Mouse (Mus musculus) adrenal gland, postnatal 14 days (tissue): ENCODE measurements around the gene Elmo1. TPM values are rescaled to one million over a fixed set of nuclear protein-coding genes. Genes with fewer than 3 reads are reported as not detected.
A peak's percentile ranks its signal among the peaks of the same experiment; 100 is the strongest.

Experiments used
- DNase-seq: peaks from one replicate; pipeline ENCODE4 v3.0.0; 2021; ENCODE audit warnings: mixed read lengths
- total RNA-seq: library from RNA; stranded (reverse); gene quantifications from 2 replicates; pipeline ENCODE4 v1.2.3, GENCODE M21; 2021

The Elmo1 gene
- total RNA-seq, 1 experiment from 2014 or later: 19.2 TPM

GRCm38 (mm10) chr13:20094916-20095700 lies 4.7 kb downstream of the Elmo1 start:
- DNase-seq: no peak

- no peak for DNase-seq
Measured at GRCm38 (mm10) chr13:20097006-20097617, 6.7 kb downstream of the Elmo1 start.

GRCm38 (mm10) chr13:20097934-20098593 lies 7.7 kb downstream of the Elmo1 start:
- no peak for DNase-seq

GRCm38 (mm10) chr13:20098594-20098965 lies 8.2 kb downstream of the Elmo1 start:
- DNase-seq: no peak

- no peak for DNase-seq
Measured at GRCm38 (mm10) chr13:20099546-20099945, 9.2 kb downstream of the Elmo1 start.

GRCm38 (mm10) chr13:20100357-20100756 lies 10.0 kb downstream of the Elmo1 start:
- no peak for DNase-seq

- DNase-seq: no peak
Measured at GRCm38 (mm10) chr13:20101691-20102090, 11.3 kb downstream of the Elmo1 start.

GRCm38 (mm10) chr13:20104791-20105190 lies 14.4 kb downstream of the Elmo1 start:
- no peak for DNase-seq

GRCm38 (mm10) chr13:20105996-20106395 lies 15.6 kb downstream of the Elmo1 start:
- no peak for DNase-seq

- no peak for DNase-seq
Measured at GRCm38 (mm10) chr13:20107953-20108498, 17.6 kb downstream of the Elmo1 start.

GRCm38 (mm10) chr13:20108956-20109355 lies 18.6 kb downstream of the Elmo1 start:
- no peak for DNase-seq

- no peak for DNase-seq
Measured at GRCm38 (mm10) chr13:20109446-20109845, 19.1 kb downstream of the Elmo1 start.

- no peak for DNase-seq
Measured at GRCm38 (mm10) chr13:20109987-20110680, 19.7 kb downstream of the Elmo1 start.

- no peak for DNase-seq
Measured at GRCm38 (mm10) chr13:20111256-20111800, 20.9 kb downstream of the Elmo1 start.

GRCm38 (mm10) chr13:20115131-20115907 lies 24.9 kb downstream of the Elmo1 start:
- DNase-seq: no peak

- no peak for DNase-seq
Measured at GRCm38 (mm10) chr13:20116019-20116418, 25.6 kb downstream of the Elmo1 start.

GRCm38 (mm10) chr13:20116868-20117510 lies 26.6 kb downstream of the Elmo1 start:
- DNase-seq: no peak

GRCm38 (mm10) chr13:20117691-20118090 lies 27.3 kb downstream of the Elmo1 start:
- no peak for DNase-seq

- peak; percentile 24 for DNase-seq
Measured at GRCm38 (mm10) chr13:20118909-20119308, 28.5 kb downstream of the Elmo1 start.

GRCm38 (mm10) chr13:20120723-20121122 lies 30.3 kb downstream of the Elmo1 start:
- DNase-seq: no peak
